Mouse (Mus musculus) spleen, adult 2 months (tissue): Measurements from ENCODE around the gene Cep128. TPM values are rescaled to one million over a fixed set of nuclear protein-coding genes. Genes with fewer than 3 reads are reported as not detected.

ENCODE experiments used
- DNase-seq, 2 experiments: peaks; one replicate each; pipeline versions ENCODE4 v3.0.0 to v3.0.0-alpha.2; 2012 to 2021; ENCODE audit warnings: low spot score in 2 of 2, low read depth in 1 of 2
- H3K27ac ChIP-seq: fragments of 200-500 bp; 2 replicates; pipeline ENCODE4 v1.5.1; 2012; ENCODE audit warnings: low read length, inconsistent platforms; ENCODE audit not compliant: insufficient read depth
- H3K27me3 ChIP-seq: fragments of 200-500 bp; 2 replicates; pipeline ENCODE4 v1.6.1; 2012; ENCODE audit warnings: mild to moderate bottlenecking, moderate library complexity, low read length, inconsistent platforms; ENCODE audit not compliant: control insufficient read depth, insufficient read depth
- H3K36me3 ChIP-seq: fragments of 200-500 bp; 2 replicates; pipeline ENCODE4 v1.6.1; 2012; ENCODE audit warnings: mild to moderate bottlenecking, low read length, inconsistent platforms; ENCODE audit not compliant: control insufficient read depth, insufficient read depth
- H3K4me1 ChIP-seq: fragments of 200-500 bp; 2 replicates; pipeline ENCODE4 v1.6.1; 2011; ENCODE audit warnings: inconsistent platforms; ENCODE audit not compliant: control insufficient read depth, insufficient read depth, insufficient read length
- H3K4me3 ChIP-seq: fragments of 200-500 bp; 2 replicates; pipeline ENCODE4 v1.5.1; 2011; ENCODE audit warnings: mild to moderate bottlenecking, inconsistent platforms; ENCODE audit not compliant: insufficient read depth, insufficient read length; ENCODE audit errors: extremely low read depth
- CTCF ChIP-seq: fragments of 200-500 bp; IDR thresholded peaks from 2 replicates; pipeline ENCODE4 v1.5.1; 2011; ENCODE audit warnings: mild to moderate bottlenecking, inconsistent platforms; ENCODE audit not compliant: insufficient read depth, insufficient read length, insufficient replicate concordance; ENCODE audit errors: extremely low read depth
- POLR2A ChIP-seq: fragments of 200-500 bp; IDR thresholded peaks from 2 replicates; pipeline ENCODE4 v1.6.1; 2011; ENCODE audit warnings: low read depth, low read length, inconsistent platforms
- WGBS: fragments of 180-500 bp; shearing (Covaris S2); methylation state at CpG from one replicate; pipeline ENCODE4 v1.1.7; 2018; 5-methylcytosine and 5-hydroxymethylcytosine counted together
- polyA plus RNA-seq: library from polyadenylated mRNA; depleted of rRNA; stranded (reverse); fragments of >200 nt; gene quantifications from 2 replicates; pipeline ENCODE4 v1.2.3, GENCODE M21; 2012

Gene Cep128
- polyA plus RNA-seq, 1 experiment = 4.7 TPM

DNA sequence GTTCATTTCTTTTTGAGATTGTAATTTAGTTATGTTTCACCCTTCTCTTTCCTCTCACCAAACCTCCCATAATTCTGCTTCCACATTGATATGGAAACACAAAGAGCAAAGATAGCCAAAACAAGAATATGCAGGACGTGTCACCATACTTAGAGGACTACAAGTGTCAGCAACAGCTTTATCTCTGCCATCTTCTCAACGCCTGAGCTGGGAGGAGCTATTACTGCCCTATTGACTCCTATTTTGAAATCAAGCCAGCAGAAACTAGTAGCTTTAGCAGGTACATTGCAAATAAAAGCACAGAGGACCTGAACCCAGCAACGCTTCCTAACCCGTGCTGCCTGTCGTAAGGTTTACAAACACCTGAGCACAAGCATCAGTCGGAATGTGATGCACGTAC, 127.9 kb downstream of the Cep128 start:
- no peak overlapping the region for H3K27ac ChIP-seq
- no peaks in the 10 kb centered on the region for H3K4me1 ChIP-seq
- TF ChIP-seq CTCF (no peak), POLR2A (no peak)
- H3K36me3 ChIP-seq = peaks cover 4% of the 10 kb centered on the region
- H3K4me3 ChIP-seq = no peak overlapping the region
- DNase-seq = no peak
- H3K27me3 ChIP-seq = no peaks in the 10 kb centered on the region
- WGBS = 91% methylated on average over 7 of the region's 7 CpGs

DNA sequence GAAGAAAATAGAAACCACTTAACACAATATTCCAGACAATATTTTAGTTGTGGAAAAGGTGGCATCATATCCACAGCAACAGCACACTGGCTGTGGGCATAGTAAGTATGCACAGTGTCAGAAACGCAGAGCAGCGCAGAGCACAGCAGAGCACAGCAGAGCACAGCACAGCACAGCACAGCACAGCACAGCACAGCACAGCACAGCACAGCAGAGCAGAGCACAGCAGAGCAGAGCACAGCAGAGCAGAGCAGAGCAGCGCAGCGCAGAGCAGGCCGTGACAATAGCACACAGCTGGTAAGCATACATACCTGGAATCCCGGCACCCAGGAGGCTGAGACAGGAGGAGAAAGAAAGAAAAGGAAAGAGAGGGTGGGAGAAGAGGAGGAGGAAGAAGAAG, 129.4 kb downstream of the Cep128 start:
- Histone ChIP-seq H3K27me3 (no peaks in the 10 kb centered on the region), H3K4me1 (no peaks in the 10 kb centered on the region), H3K36me3 (peaks cover 2% of the 10 kb centered on the region), H3K27ac (no peak overlapping the region), H3K4me3 (no peak overlapping the region)
- peak in 1 of 2 experiments; percentile 21 for DNase-seq
- no peak for TF ChIP-seq POLR2A
- TF ChIP-seq CTCF = no peak
- WGBS = 99% methylated on average over 6 of the region's 6 CpGs

DNA sequence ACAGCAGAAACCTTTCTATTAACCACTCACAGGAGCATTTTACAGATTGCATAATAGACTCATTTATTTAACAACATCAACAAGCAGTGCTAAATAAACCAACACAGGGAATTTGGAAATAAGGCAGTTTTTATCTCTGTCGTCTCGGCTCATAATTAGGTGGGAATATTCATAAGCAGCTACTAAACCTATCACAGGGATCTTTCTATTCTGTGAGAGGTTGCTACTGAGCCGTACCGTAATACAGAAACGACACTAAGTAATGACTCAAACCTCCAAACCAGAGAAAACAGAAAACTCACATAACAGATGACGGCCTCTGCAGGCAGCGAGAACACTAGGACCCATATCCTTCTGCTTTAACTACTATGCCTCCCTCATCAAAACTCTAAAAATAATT, 163.6 kb downstream of the Cep128 start:
- no peaks in the 10 kb centered on the region for H3K36me3 ChIP-seq
- 93% methylated on average over 7 of the region's 7 CpGs for WGBS
- no peak overlapping the region for H3K27ac ChIP-seq
- no peak overlapping the region for H3K4me3 ChIP-seq
- no peaks in the 10 kb centered on the region for H3K4me1 ChIP-seq
- no peak for TF ChIP-seq CTCF
- no peak for TF ChIP-seq POLR2A
- no peaks in the 10 kb centered on the region for H3K27me3 ChIP-seq
- DNase-seq = no peak

DNA sequence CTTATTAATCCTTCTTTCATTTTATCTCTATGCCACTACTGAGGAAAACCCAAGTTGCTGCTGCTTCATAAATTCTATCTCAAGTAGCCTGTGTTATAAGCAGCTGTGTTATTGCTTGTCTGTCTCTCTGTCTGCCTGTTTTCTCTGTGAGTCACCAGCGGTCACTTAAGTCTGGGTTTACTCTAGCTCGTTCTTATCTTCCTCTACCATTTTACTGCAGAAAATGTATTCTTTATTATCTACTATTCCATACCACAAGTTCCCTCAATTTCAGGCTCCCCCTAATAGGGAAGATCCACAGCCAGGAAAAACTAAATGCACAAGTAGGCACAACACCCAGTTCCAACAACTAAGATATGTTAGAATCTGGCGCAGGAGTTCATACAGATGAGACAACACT, 178.7 kb downstream of the Cep128 start:
- Histone ChIP-seq H3K4me1 (no peaks in the 10 kb centered on the region), H3K4me3 (no peak overlapping the region), H3K27me3 (no peaks in the 10 kb centered on the region), H3K36me3 (no peaks in the 10 kb centered on the region), H3K27ac (no peak overlapping the region)
- no peak for DNase-seq
- WGBS = 88% methylated on average over 3 of the region's 3 CpGs
- TF ChIP-seq POLR2A (no peak), CTCF (no peak)

DNA sequence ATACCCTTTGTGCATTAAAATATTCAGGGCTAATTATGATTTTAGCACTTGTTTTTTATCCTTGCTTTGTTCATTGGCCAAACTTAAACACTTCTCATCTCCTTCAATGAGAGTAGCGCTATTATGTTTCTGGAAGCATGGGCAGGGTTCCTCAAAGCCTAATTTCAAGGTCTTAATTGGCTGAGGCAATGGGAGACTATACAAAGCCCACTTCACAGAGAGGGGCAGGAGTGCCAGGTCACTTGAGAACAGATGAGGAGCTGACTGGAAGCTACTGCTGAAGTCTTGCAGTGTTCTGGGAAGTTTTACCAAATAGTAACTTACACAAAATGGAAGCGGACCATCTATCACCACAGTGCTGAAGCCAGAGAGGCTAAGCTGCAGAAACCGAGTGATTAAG, 179.9 kb downstream of the Cep128 start:
- TF ChIP-seq CTCF (no peak), POLR2A (no peak)
- 94% methylated on average over 3 of the region's 3 CpGs for WGBS
- no peaks in the 10 kb centered on the region for H3K4me1 ChIP-seq
- no peaks in the 10 kb centered on the region for H3K27me3 ChIP-seq
- no peak overlapping the region for H3K4me3 ChIP-seq
- no peak for DNase-seq
- no peak overlapping the region for H3K27ac ChIP-seq
- H3K36me3 ChIP-seq = no peaks in the 10 kb centered on the region

DNA sequence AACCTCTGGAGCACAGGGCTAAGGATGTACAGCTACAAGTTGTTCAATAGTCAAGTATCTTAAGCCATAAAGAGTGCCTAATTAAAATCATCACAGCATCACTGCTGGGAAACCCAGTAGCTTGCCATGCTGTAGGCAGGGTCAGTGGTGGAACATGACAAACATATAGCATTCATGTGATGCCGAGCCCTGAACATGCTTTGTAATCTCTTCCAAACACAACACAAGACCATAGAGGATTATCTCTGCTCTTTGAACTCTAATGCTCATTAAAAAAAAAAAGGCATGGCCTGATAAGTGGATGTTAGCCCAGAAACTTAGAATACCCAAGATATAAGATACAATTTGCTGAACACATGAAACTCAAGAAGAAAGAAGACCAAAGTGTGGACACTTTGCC, 181.7 kb downstream of the Cep128 start:
- 93% methylated on average over 1 of the region's 1 CpGs for WGBS
- no peak for DNase-seq
- TF ChIP-seq POLR2A (no peak), CTCF (no peak)
- Histone ChIP-seq H3K36me3 (no peaks in the 10 kb centered on the region), H3K27ac (no peak overlapping the region), H3K4me3 (no peak overlapping the region), H3K27me3 (no peaks in the 10 kb centered on the region), H3K4me1 (no peaks in the 10 kb centered on the region)

DNA sequence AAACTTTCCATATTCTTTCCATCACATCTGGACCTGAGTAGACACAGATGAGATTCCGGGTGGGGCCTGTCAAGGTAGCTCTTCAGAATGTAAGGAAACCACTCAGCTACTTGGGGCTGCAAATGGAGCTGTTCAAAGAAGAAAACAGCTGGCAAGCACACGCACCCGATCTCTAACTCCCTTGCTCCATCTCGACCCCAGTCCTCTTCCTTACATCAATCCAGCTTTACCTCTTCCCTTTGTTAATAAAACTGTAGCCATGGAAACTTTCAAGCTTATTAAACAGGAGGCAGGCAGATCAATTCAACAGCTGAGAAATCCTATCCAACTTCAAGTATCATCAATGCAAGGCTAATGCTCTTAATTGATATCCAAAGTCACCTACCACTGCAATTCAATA, 195.1 kb downstream of the Cep128 start:
- 92% methylated on average over 4 of the region's 4 CpGs for WGBS
- Histone ChIP-seq H3K27me3 (no peaks in the 10 kb centered on the region), H3K27ac (no peak overlapping the region), H3K4me1 (no peaks in the 10 kb centered on the region), H3K4me3 (no peak overlapping the region), H3K36me3 (no peaks in the 10 kb centered on the region)
- no peak for DNase-seq
- TF ChIP-seq CTCF (no peak), POLR2A (no peak)

DNA sequence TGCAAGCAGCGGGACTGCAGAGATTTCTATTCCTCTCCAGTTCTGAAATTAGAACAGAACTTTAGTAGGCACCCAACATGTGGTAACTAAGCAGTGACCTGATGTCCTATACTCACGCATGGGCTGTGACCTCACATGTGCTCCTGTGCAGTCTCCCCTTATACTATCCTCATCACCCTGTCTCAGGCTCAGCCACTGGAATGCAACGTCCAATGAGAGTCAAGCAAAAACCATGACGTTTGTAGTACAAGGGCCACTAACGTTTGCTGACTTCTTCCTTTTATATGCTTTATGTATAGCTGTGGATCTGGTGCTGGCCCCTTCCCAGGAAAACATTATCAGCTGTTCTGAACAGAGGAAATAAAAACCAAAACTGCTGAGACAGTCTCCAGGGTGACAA, 198.6 kb downstream of the Cep128 start:
- WGBS = 75% methylated on average over 5 of the region's 5 CpGs
- no peak for TF ChIP-seq POLR2A
- no peak for TF ChIP-seq CTCF
- no peak overlapping the region for H3K4me3 ChIP-seq
- H3K36me3 ChIP-seq = no peaks in the 10 kb centered on the region
- DNase-seq = no peak
- H3K4me1 ChIP-seq = no peaks in the 10 kb centered on the region
- H3K27ac ChIP-seq = no peak overlapping the region
- no peaks in the 10 kb centered on the region for H3K27me3 ChIP-seq
